Mouse (Mus musculus): ENCODE data around the gene Kctd5.
"Not testable (repeated sequence)": the region's sequence is repeated elsewhere in the genome, so short reads cannot be mapped to it uniquely, and the experiment has no call there.

Gene Kctd5

DNA sequence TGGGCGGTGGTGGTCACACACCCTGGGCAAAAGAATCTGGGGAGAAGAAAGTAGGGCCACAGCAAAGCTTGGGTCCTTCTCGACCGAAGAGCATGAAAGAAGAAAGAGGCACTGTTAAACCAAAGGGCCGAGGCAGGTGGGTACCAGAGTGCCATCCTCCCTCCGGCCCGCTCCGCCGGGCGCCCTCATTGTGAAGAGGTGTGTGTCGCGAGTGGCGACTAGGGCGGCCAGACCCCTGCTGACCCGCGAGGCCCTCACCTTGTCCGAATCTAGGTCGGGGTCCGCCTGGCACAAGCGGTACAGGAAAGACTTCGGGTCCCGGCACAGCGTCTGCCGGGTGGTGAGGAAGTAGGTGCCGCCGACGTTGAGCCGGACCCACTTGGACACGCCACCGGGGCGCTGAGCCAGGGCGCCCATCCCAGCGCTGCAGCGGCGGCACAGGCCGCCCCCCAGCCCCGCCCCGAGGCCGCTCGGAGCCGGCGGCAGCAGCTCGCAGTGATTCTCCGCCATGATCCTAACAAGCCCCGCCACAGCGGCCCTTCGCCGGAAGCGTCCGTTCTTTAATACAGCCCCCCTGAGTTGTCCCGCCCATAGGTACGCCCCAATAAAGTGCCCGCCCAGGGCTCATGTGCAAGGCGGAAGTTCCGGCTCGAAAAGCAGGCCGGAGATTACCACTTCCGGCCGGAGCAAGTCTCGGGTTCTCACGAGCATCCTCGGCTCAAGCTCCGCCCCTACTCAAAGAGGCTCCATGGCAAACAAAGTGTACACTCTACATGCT lies at the start of gene Kctd5:
Gene Kctd5 (minus strand): TSS at position 567 of the 778 bp plus-strand sequence.
- peak; percentile 93 for ATAC-seq (ENCODE audit: low TSS enrichment)

- ATAC-seq (ENCODE audit: low TSS enrichment): no peak
Measured at GRCm38 (mm10) chr17:24119446-24119845, 46.2 kb upstream of the Kctd5 start.

DNA sequence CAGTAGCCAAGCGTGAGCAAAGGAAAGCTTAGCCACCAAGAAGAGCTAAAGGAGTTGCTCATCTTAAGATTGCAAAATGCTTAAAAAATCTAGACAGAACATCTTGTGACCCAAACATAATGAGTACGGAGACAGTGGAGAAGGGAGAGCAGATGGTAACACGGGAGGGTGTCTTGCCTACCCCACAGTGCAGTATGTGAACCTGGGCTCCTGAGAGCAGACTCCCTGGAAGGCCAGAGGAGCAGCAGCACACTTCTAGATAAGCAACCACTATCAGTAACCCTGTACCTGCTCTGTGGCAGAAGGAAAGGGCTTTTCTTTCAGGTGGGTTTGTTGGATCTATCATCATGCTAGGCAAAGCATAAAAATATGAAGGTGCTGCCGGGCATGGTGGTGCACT lies 39.7 kb upstream of the Kctd5 start:
- peak; percentile 76 for ATAC-seq (ENCODE audit: low TSS enrichment)

- ATAC-seq (ENCODE audit: low TSS enrichment): no peak
Measured at GRCm38 (mm10) chr17:24111256-24111655, 38.0 kb upstream of the Kctd5 start.

- ATAC-seq (ENCODE audit: low TSS enrichment): peak; percentile 58; the same call in 1 of the 2 replicates
Measured at GRCm38 (mm10) chr17:24108896-24109295, 35.6 kb upstream of the Kctd5 start.

GRCm38 (mm10) chr17:24105111-24105510 lies 31.8 kb upstream of the Kctd5 start:
- no peak for ATAC-seq (ENCODE audit: low TSS enrichment)

- no peak for ATAC-seq (ENCODE audit: low TSS enrichment)
Measured at GRCm38 (mm10) chr17:24098354-24098753, 25.1 kb upstream of the Kctd5 start.

GRCm38 (mm10) chr17:24090575-24090974 lies 17.3 kb upstream of the Kctd5 start:
- ATAC-seq (ENCODE audit: low TSS enrichment): no peak

GRCm38 (mm10) chr17:24086399-24086798 lies 13.1 kb upstream of the Kctd5 start:
- ATAC-seq (ENCODE audit: low TSS enrichment): not testable (repeated sequence)

DNA sequence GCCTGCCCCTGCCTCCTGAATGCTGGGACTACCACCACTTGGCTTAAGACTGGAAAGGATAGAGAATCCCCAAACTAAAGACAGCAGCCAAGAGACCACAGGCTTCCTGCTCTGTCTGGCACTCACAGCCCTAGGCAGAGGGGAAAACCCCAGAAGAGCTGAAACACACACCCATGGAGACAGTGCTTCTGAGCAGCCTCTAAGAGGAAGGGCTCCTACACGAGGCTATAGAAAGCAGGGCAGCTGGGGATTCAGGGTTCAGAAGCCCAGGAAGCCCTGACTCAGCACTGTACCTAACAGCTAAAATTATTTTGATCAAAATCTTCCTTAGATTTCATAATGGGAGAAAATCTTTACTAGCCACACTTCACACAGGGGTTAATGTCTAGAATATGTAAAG lies 11.3 kb upstream of the Kctd5 start:
- ATAC-seq (ENCODE audit: low TSS enrichment): no peak

DNA sequence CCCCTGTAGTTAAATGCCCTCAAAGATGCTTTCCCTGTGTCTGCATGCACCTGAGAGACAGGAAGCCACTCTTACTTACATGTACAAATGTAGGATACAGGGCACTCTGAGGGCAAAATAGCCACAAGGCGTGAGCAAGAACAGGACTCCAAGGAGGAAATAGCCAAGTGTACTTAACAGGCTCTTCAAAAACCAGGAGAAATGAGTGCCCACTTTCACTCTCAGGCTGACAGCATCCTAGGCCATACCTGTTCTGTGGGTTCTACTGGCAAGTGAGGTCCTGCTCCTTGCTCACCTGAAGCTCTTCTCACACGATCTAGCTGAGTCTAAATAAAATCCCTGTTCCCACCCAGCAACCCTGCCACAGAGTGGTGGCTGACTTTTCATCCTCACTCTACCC lies 3.8 kb upstream of the Kctd5 start:
- no peak for ATAC-seq (ENCODE audit: low TSS enrichment)

GRCm38 (mm10) chr17:24069531-24069930 lies 3.8 kb downstream of the Kctd5 start:
- ATAC-seq (ENCODE audit: low TSS enrichment): no peak

DNA sequence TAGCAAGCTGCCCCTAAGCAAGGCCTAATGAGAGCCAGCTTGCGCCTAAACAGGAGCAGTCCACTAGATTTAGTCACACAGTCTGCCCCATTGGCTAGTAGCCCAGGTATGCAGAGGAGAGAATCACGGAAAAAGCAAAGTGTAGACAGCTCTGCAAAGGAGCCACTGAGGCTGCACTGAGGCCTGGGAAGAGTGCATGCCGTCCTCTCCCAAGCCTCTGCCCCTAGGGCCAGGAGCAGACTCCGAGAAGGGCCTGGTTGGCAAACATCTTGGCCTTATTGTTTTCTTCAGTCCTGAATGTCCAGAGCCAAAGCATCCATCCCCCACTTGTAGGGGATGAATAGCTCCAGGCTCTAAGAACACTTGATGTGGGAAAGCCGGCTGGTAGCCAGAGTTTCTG lies 5.0 kb downstream of the Kctd5 start:
- peak; percentile 50 for ATAC-seq (ENCODE audit: low TSS enrichment)

- no peak for ATAC-seq (ENCODE audit: low TSS enrichment)
Measured at GRCm38 (mm10) chr17:24062459-24063155, 10.7 kb downstream of the Kctd5 start.

DNA sequence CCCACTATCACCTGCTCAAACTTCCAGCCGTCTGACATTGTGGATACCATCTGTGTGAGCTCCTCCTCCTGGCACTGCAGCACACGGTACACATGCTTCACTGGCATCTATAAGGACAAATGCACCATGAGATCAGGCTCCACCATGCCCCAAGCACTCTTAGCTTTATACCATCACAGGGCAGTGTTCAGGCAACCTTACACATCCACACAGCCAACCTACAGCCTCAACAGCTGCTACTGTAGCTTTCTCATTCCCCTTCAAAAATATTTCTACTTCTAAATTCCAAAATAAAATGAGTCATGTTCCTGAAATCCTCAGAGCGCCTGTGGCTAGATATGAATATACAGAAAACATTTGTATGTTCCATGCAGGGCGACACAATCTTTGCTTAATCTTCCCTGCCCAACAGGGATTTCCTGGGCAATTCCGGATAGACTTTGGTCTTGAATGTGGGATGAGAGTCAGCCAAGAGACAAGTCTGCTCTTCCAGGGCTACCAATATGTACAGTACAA lies 15.5 kb downstream of the Kctd5 start:
- ATAC-seq (ENCODE audit: low TSS enrichment): peak; percentile 38; the same call in 1 of the 2 replicates

DNA sequence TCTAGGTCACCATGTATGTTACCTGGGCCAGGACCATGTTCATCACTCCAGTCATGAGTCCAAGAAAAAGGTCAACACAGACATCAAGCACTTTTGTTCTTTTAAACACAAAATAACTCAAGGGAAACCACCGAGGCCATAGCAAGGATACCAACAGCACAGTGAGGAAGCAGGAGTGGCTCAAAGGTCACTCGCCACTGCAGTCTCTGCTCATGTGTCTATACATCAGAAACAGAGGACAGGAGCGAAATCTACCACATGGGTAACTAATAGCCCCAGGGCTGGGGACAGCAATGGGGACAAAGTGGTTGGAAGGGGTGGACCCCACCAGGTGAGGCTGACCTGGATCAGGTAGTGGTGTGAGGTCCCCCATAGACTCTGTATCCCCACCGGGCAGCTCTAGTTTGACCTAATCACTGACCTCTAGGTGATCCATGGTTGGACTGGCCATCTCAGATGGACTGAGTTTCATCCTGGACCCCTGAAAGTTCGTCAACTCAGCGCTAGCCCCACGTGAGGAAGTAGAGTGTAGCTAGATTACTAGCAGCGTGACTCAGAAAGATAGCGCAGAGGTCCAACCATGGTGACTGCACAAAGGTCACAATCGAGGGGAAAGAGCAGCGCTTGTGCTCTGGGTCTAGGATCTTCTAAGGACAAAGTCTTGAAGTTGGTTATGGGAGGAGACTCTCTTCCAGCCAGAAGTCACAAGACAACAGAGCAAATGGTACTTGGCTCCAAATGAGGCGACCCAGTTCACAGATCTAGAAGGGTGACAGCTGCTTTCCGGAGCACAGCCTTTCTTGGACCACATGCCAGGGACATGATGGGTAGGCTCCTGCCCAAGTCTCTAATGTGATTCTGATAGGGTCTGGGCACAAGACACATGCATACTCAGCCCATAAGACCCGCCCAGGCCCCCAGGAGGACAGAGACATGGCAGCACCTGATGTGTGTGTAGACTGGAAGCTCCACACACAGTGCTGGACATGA lies 16.4 kb downstream of the Kctd5 start:
- ATAC-seq (ENCODE audit: low TSS enrichment): no peak; the same call in 1 of the 2 replicates

DNA sequence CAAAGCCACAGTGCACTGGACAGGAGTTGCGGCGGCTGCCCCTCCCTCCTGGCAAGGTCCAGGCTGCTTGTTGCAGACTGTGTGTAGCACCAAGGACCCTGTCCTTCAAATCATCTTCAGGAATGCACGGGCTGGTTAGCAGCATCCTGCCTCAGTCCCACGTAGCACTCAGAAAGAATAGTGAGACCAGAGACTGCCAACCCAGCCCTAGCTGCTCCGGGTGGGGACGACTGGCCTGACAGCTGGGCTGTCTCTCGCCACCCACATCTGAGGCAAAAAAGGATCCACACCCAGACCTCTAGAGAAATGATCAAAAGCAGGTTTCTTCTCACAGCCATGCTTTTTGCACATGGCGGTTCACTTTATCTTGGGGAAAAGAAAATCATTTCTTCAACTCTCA lies 24.3 kb downstream of the Kctd5 start:
- ATAC-seq (ENCODE audit: low TSS enrichment): peak; percentile 88

- ATAC-seq (ENCODE audit: low TSS enrichment): no peak
Measured at GRCm38 (mm10) chr17:24048053-24048452, 25.2 kb downstream of the Kctd5 start.

DNA sequence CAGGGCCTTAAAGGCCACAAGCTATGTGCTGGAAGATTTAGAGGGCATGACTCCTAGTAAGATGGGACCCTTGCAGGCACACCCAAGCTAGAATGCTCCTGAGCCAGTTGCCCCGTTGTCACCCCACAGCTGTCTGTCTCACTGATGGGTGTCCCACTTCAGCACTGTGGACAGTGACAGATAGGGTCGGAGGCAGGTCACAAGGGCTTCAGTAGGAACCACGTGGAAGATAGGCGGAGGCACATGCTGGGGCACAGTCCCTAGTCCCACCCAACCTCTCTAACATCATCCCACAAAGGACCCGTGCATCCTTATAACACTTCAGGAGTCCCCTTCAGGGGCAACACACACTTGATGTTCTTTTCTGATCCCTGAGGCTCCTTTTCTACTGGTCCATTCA lies 27.3 kb downstream of the Kctd5 start:
- ATAC-seq (ENCODE audit: low TSS enrichment): no peak

GRCm38 (mm10) chr17:24045608-24046007 lies 27.7 kb downstream of the Kctd5 start:
- no peak for ATAC-seq (ENCODE audit: low TSS enrichment)

DNA sequence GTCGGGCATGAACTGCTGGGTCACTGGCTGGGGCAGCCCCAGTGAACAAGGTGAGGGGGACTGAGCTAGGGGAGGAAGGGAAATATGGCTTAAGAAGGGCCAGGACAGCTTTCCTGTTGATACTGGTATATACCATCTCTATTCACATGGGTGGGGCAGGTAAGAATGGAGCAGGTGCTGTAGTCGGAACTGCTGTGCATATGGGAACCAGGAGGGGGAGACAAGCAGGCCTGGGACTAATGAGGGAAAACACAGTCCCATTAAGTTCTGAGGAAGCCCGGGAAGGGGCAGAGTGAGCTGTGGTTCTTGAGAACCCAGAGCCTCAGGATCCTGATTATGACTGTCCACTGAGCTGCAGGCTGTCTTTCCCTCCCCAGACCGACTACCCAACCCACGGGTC lies 28.8 kb downstream of the Kctd5 start:
- no peak for ATAC-seq (ENCODE audit: low TSS enrichment)

GRCm38 (mm10) chr17:24037844-24038243 lies 35.4 kb downstream of the Kctd5 start, which contains the start of gene Prss27:
Prss27 (plus strand) TSS chr17:24038144.
- no peak for ATAC-seq (ENCODE audit: low TSS enrichment)
